Mouse (Mus musculus) hindbrain, embryonic 13.5 days (tissue): ENCODE measurements around the gene Slc6a13. TPM values are rescaled to one million over a fixed set of nuclear protein-coding genes. Genes with fewer than 3 reads are reported as not detected.
A peak's percentile ranks its signal among the peaks of the same experiment; 100 is the strongest.

Experiments
- ATAC-seq: fragments of 200-750 bp; cut with Nextera tagmentation; 2 replicates; pipeline ENCODE4 v1.8.0; 2017; ENCODE audit warnings: moderate TSS enrichment; ENCODE audit not compliant: low FRiP score
- H3K27ac ChIP-seq: fragments of 300-500 bp; sonication (generic); 2 replicates; pipeline ENCODE4 v1.5.1; 2015; ENCODE audit warnings: inconsistent platforms, mild to moderate bottlenecking, moderate library complexity
- H3K27me3 ChIP-seq: fragments of 300-500 bp; sonication (generic); 2 replicates; pipeline ENCODE4 v1.6.1; 2015; ENCODE audit warnings: mild to moderate bottlenecking, inconsistent platforms
- H3K36me3 ChIP-seq: fragments of 300-500 bp; sonication (generic); 2 replicates; pipeline ENCODE4 v1.6.1; 2015; ENCODE audit warnings: mild to moderate bottlenecking, inconsistent platforms
- H3K4me1 ChIP-seq: fragments of 300-500 bp; sonication (generic); replicated peaks from 2 replicates; pipeline ENCODE4 v1.6.1; 2015; ENCODE audit warnings: inconsistent platforms
- H3K4me2 ChIP-seq: fragments of 300-500 bp; sonication (generic); 2 replicates; pipeline ENCODE4 v1.6.1; 2015; ENCODE audit warnings: inconsistent platforms, mild to moderate bottlenecking, moderate library complexity
- H3K4me3 ChIP-seq: fragments of 300-500 bp; sonication (generic); 2 replicates; pipeline ENCODE4 v1.5.1; 2015; ENCODE audit warnings: mild to moderate bottlenecking, inconsistent platforms
- H3K9ac ChIP-seq: fragments of 300-500 bp; sonication (generic); 2 replicates; pipeline ENCODE4 v1.6.1; 2015; ENCODE audit warnings: mild to moderate bottlenecking, inconsistent platforms
- H3K9me3 ChIP-seq: fragments of 300-500 bp; sonication (generic); 2 replicates; pipeline ENCODE4 v1.6.1; 2016; ENCODE audit warnings: inconsistent platforms
- WGBS: fragments of 180-500 bp; shearing (Covaris S2); methylation state at CpG from one replicate; pipeline ENCODE4 v1.1.7; 2015; 5-methylcytosine and 5-hydroxymethylcytosine counted together
- polyA plus RNA-seq: library from polyadenylated mRNA; unstranded; fragments of >200 nt; fragmentation: Nextera tagmentation; extraction: Ambion mirVana; gene quantifications from 2 replicates; pipeline ENCODE4 v1.2.1, GENCODE M21; 2015

The Slc6a13 gene
- polyA plus RNA-seq, 1 experiment from 2014 or later, result 36.9 TPM

DNA sequence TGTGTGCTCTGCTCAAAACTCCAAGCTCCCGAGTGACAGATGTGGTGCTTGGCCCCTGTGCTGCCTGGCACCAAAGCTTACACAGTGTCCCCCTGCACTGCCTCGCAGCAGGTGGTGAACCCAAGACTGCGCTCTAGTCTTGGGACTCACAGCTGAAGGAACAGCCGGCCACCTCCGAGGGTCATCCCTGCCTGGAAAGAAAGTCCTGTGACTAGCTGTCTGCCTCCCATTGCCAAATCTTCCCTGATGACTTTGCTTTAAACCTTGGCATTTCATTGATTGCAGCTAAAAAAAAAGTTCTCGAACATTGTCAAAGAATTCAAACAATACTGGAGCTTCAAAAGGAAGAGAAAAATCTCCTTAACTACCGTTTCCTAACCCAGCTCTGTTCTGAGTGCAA, 710 bp upstream of the Slc6a13 start:
- peaks cover 4% of the 10 kb centered on the region; the same call in 1 of the 2 replicates for H3K4me1 ChIP-seq
- H3K4me2 ChIP-seq, result no peak overlapping the region
- no peaks in the 10 kb centered on the region for H3K36me3 ChIP-seq
- WGBS, result 48% methylated on average over 7 of the region's 7 CpGs
- ATAC-seq, result no peak
- no peak overlapping the region for H3K4me3 ChIP-seq
- no peak overlapping the region for H3K27ac ChIP-seq
- H3K9me3 ChIP-seq, result no peaks in the 10 kb centered on the region
- peaks cover 7% of the 10 kb centered on the region; the same call in 1 of the 2 replicates for H3K27me3 ChIP-seq
- H3K9ac ChIP-seq, result no peak overlapping the region

DNA sequence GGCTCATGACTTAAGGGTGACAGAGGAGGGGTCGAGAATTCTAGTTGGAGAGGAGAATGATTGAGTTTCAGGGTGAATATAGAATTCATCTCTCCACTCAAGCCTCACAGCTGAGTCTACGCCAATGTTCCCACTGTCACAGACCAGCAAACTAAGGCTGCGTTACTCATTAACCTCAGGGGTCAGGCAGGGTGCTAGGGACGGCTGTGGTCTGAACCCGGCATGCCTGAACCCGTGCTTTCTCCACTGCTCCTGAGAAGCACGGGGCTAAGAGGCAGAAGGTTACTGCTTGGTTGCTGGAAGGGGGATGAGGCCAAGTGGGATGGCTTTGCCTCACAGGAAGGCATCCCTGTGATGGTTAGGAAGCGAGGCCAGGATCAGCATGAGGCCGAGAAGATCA, 477 bp downstream of the Slc6a13 start:
- H3K27ac ChIP-seq, result no peak overlapping the region
- no peak for ATAC-seq
- H3K27me3 ChIP-seq, result peaks cover 7% of the 10 kb centered on the region; the same call in 1 of the 2 replicates
- 55% methylated on average over 9 of the region's 9 CpGs for WGBS
- 0 out of 2 replicates have a peak overlapping the region, but pooled peaks have one; percentile 19 for H3K4me2 ChIP-seq
- H3K4me3 ChIP-seq, result no peak overlapping the region
- H3K36me3 ChIP-seq, result no peaks in the 10 kb centered on the region
- H3K4me1 ChIP-seq, result peaks cover 4% of the 10 kb centered on the region; the same call in 1 of the 2 replicates
- no peaks in the 10 kb centered on the region for H3K9me3 ChIP-seq
- H3K9ac ChIP-seq, result no peak overlapping the region

DNA sequence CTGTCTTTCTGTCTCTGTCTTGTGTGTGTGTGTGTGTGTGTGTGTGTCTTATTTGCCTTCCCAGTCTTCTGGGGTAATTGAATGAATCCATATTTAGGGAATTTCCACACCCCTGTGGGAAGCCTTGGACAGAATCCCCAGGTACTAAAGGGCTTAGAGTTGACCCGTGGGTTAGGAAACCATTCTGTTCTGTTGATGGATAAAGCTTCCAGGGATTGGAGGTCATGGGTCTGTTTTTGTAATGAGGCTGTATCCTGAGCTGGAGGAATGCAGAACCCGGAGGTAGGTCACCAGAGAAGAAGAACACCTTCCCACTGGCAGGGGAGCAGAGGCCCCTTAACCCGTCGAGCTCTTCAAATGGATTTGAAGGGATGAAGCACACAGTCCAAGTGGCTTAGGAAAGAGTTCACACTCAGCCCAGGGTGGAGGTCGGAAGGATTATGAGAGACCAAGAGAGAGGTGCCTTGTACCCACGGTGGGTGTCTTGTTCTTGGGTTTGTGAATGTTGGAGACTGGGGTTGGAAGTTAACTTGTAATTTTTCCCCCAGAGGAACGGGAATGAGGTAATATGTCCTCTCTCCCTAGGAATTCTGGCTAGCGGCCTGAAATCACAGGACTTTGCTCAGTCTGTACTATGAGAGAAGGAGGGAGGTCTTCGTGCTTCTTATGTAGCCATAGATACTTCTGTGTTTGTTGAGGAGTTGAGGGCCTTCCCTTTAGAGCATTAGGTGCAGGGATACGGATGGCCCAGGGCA, 3.6 kb downstream of the Slc6a13 start:
- Histone ChIP-seq H3K36me3 (no peaks in the 10 kb centered on the region), H3K27ac (no peak overlapping the region), H3K4me2 (no peak overlapping the region), H3K9me3 (no peaks in the 10 kb centered on the region), H3K4me3 (no peak overlapping the region), H3K27me3 (peaks cover 7% of the 10 kb centered on the region; the same call in 1 of the 2 replicates), H3K9ac (no peak overlapping the region), H3K4me1 (peaks cover 4% of the 10 kb centered on the region; the same call in 1 of the 2 replicates)
- WGBS, result 72% methylated on average over 10 of the region's 10 CpGs
- ATAC-seq, result no peak

DNA sequence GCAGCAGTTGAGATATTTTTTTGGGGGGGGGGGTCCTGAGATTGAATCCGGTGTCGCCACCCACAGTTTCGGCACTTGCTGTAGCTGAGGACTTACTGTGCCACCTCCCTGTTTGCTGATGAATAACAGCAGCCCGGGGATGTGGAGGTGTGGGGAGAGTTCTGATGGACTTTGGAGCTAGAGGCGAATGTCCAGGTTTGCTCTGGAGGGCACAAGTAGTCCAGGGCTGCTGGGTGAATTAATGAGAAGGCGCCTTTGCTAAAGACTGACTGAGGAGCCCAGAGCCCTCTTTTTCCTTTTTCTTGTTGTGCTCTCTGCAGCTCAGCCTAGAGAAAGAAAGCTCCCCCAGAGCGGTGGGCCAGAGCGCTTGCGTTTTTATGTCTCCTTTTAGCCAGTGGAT, 4.6 kb downstream of the Slc6a13 start:
- 87% methylated on average over 9 of the region's 9 CpGs for WGBS
- H3K27ac ChIP-seq, result no peak overlapping the region
- no peaks in the 10 kb centered on the region for H3K36me3 ChIP-seq
- peaks cover 7% of the 10 kb centered on the region; the same call in 1 of the 2 replicates for H3K27me3 ChIP-seq
- no peak for ATAC-seq
- peaks cover 4% of the 10 kb centered on the region; the same call in 1 of the 2 replicates for H3K4me1 ChIP-seq
- H3K9ac ChIP-seq, result no peak overlapping the region
- no peak overlapping the region for H3K4me2 ChIP-seq
- no peak overlapping the region for H3K4me3 ChIP-seq
- no peaks in the 10 kb centered on the region for H3K9me3 ChIP-seq

DNA sequence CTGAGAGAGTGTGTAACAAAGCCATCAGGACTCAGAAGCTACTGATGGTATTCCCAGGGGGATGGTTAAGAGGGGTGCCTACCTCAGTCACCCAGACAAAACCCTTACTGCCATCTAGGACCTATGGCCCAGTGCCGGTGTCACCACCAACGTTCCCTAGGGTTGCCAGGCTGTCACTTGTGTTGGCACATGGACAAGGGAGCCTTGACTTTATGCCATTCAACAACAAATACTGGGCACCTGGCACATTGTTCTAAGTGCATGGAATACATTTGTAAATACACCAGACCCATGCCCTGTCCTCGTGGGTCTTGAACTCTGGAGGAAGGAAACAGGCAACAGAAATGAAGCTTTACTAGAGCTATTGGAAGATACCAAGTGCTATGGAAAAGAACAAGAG, 5.5 kb downstream of the Slc6a13 start:
- H3K9ac ChIP-seq, result no peak overlapping the region
- H3K4me3 ChIP-seq, result no peak overlapping the region
- WGBS, result 94% methylated on average over 3 of the region's 3 CpGs
- no peak overlapping the region for H3K4me2 ChIP-seq
- H3K27ac ChIP-seq, result no peak overlapping the region
- no peaks in the 10 kb centered on the region for H3K36me3 ChIP-seq
- no peaks in the 10 kb centered on the region for H3K27me3 ChIP-seq
- no peaks in the 10 kb centered on the region for H3K9me3 ChIP-seq
- ATAC-seq, result no peak
- no peaks in the 10 kb centered on the region for H3K4me1 ChIP-seq

DNA sequence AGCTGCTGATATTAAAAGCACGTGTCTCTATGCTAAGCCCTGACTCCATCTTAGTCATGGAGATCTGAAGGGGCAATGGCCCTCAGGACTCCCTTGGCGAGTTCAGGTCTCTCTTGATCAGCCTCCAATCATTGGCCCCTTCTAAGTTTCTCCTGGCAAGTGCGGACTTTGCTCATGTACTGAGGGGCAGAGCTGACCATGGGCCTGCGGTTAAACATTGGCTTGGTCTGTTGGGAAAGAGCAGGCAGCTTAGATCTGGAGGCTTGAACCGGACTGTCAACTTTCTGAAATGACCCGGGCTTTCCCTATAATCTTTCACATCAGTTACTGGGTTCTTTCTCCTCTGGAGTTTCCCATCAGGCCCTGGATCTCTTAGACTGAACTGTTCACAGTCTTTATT, 11.0 kb downstream of the Slc6a13 start:
- Histone ChIP-seq H3K9ac (no peak overlapping the region), H3K4me2 (no peak overlapping the region), H3K27me3 (no peaks in the 10 kb centered on the region), H3K4me3 (no peak overlapping the region), H3K4me1 (no peaks in the 10 kb centered on the region), H3K27ac (no peak overlapping the region), H3K9me3 (no peaks in the 10 kb centered on the region), H3K36me3 (no peaks in the 10 kb centered on the region)
- ATAC-seq, result no peak
- WGBS, result 92% methylated on average over 6 of the region's 6 CpGs

DNA sequence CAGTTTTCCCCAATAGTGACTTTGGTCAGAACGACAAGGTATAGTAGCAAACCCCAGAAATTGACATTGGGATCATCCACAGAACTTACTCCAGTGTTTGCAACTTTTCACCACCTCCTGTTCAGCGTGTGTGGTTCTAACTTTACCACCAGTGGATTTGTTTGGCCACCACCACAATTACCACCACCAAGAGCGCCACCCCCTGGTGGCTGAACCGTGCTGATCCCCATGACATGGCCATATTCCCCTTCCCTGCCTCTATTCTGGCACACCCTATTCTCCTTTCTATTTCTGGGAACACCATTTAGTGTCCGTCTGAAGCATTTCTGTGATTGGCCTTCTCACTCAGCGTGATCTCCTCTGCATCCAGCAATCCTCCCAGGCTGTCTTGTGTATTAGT, 19.1 kb downstream of the Slc6a13 start:
- peaks cover 4% of the 10 kb centered on the region; the same call in 1 of the 2 replicates for H3K4me1 ChIP-seq
- no peaks in the 10 kb centered on the region for H3K36me3 ChIP-seq
- ATAC-seq, result no peak
- WGBS, result 75% methylated on average over 6 of the region's 6 CpGs
- H3K27me3 ChIP-seq, result no peaks in the 10 kb centered on the region
- H3K9me3 ChIP-seq, result no peaks in the 10 kb centered on the region
- H3K27ac ChIP-seq, result no peak overlapping the region
- no peak overlapping the region for H3K4me3 ChIP-seq
- no peak overlapping the region for H3K4me2 ChIP-seq
- no peak overlapping the region for H3K9ac ChIP-seq

DNA sequence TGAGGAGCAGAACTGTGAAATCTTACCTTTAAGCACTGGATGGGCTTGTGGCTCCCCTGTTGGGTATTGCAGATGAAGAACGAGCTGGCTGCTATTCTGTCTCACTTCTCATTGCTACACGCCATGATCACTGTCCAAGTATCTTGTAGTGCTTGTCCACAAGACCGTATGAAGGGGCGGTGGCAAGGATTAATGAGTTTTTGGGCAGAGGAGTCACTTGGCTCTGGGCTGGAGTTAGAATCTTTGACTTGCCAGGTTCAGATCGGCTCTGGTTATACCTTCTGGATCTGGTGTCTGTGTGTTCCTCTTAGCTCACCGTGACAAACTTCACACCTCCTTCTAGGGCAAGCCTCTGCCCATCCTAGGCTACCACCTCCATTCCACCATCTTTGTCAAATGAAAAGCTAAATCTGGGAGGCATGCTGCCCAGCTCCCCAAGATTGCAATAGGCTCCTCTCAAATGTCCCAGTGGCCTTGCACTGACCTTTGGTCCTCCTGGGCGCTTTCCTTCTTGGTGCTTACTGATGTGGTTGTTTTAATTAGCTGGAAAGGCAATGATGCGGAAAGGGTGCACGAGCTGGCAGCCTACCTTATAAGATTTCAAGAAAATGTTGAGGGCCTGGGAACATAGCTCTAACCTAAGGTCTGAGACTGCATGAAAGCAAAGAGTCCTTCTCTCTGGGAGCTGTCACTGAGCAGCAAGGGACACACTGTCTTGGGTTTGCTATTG, 22.5 kb downstream of the Slc6a13 start:
- WGBS, result 86% methylated on average over 9 of the region's 9 CpGs
- Histone ChIP-seq H3K36me3 (no peaks in the 10 kb centered on the region), H3K9ac (no peak overlapping the region), H3K27me3 (0 out of 2 replicates have a peak, but pooled peaks cover 6% of the 10 kb centered on the region), H3K4me1 (no peaks in the 10 kb centered on the region), H3K27ac (no peak overlapping the region), H3K4me2 (no peak overlapping the region), H3K9me3 (no peaks in the 10 kb centered on the region), H3K4me3 (no peak overlapping the region)
- no peak for ATAC-seq

DNA sequence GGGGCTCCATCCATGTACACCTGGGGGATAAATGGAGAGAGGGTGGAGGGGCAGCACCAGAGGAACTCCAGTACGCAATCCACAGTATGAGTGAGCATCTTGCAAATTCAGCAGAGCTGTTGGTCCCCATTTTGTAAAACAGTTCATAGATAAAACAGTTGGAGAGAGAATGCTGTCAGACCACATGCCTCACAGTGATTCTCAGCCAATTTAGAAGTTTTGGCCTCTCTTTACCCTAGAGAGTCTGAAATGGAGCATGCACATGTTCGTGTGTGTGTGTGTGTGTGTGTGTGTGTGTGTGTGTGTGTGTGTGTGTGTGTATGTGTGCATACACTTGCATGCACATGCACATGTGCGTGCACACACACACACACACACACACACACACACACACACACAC, 25.3 kb downstream of the Slc6a13 start:
- no peaks in the 10 kb centered on the region for H3K36me3 ChIP-seq
- 86% methylated on average over 2 of the region's 3 CpGs for WGBS
- no peak overlapping the region for H3K9ac ChIP-seq
- ATAC-seq, result no peak
- H3K9me3 ChIP-seq, result no peaks in the 10 kb centered on the region
- H3K4me2 ChIP-seq, result no peak overlapping the region
- H3K4me3 ChIP-seq, result no peak overlapping the region
- no peak overlapping the region for H3K27ac ChIP-seq
- H3K4me1 ChIP-seq, result peaks cover 15% of the 10 kb centered on the region
- H3K27me3 ChIP-seq, result 0 out of 2 replicates have a peak, but pooled peaks cover 6% of the 10 kb centered on the region

DNA sequence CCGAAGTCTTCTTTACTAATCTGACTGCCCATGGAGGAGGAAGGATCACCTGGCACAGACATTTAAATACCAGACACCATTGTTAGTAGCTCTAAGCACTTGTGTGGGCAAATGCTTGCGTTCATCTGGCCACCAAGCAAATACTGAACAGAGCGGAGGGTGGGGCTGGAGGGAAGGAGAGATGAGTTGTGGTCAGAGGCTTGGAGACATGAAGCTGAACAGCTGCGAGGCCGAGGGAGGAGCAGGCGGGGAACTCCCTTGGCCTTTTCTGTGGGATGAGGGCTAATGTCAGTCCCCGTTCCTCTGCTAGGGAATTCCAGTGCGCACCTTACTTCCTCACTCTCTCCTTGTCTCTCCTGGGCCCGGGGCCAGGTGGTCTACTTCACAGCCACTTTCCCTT, 25.7 kb downstream of the Slc6a13 start:
- H3K4me2 ChIP-seq, result no peak overlapping the region
- no peak overlapping the region for H3K27ac ChIP-seq
- H3K9me3 ChIP-seq, result no peaks in the 10 kb centered on the region
- no peaks in the 10 kb centered on the region for H3K36me3 ChIP-seq
- H3K4me3 ChIP-seq, result no peak overlapping the region
- ATAC-seq, result no peak
- peaks cover 15% of the 10 kb centered on the region for H3K4me1 ChIP-seq
- H3K27me3 ChIP-seq, result peaks cover 8% of the 10 kb centered on the region; the same call in 1 of the 2 replicates
- no peak overlapping the region for H3K9ac ChIP-seq
- 86% methylated on average over 9 of the region's 9 CpGs for WGBS

DNA sequence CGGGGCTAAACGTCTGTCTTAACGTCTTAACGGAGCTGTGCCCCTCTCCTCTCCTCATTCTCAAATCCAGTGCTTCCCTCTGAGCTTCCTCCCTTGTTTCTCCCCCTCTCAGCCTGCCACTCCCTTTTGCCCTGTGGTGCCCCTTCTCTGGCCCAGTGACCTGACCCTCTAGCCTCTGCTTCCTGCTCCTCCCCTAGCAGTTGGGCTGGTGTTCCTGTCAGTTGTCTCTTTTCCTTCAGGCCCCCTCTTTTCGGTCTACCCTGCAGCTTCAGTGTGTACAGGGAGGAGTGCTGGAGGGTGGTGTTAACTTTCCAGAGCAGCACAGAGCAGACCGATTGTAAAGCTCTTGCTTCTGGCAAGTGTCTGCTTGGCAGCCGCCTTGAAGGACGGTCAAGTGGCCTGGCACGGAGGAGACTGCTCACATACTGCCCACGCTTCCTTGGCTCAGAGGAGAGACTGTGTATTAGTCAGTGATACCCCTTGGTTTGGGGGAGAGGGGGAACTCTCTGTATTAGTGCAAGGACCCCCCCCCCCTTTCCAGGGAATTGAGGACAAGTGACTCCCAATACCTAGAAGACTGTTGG, 26.6 kb downstream of the Slc6a13 start:
- Histone ChIP-seq H3K9ac (no peak overlapping the region), H3K4me1 (peaks cover 15% of the 10 kb centered on the region), H3K9me3 (no peaks in the 10 kb centered on the region), H3K4me3 (no peak overlapping the region), H3K27me3 (peaks cover 11% of the 10 kb centered on the region; the same call in 1 of the 2 replicates), H3K36me3 (no peaks in the 10 kb centered on the region), H3K27ac (no peak overlapping the region), H3K4me2 (no peak overlapping the region)
- 64% methylated on average over 10 of the region's 10 CpGs for WGBS
- no peak for ATAC-seq

DNA sequence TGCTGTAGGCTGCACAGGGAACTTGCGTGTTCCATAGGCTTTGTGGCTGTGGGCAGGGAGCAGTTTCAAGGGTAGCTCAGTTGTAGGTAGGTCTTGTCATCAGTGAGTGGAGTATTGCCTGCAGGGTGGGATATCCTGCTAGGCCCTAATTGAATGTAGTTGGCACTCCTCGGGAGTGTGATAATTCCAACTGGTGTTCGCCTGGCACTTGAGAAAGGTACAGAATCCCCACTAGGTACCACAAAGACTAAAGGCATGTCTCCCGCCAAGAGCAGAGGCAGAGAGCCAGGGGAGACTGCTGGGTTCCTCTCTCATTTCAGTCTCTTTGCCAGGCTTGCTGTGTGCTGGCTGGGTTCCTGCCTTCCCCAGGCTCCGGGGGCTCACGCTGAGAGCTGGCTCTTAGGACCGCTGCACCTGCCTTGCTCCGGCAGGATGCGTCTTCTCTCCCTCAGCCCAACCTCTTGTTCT, 28.4 kb downstream of the Slc6a13 start:
- 44% methylated on average over 9 of the region's 9 CpGs for WGBS
- H3K9ac ChIP-seq, result no peak overlapping the region
- H3K27me3 ChIP-seq, result peaks cover 11% of the 10 kb centered on the region; the same call in 1 of the 2 replicates
- H3K36me3 ChIP-seq, result no peaks in the 10 kb centered on the region
- H3K27ac ChIP-seq, result no peak overlapping the region
- no peak overlapping the region for H3K4me3 ChIP-seq
- no peaks in the 10 kb centered on the region for H3K9me3 ChIP-seq
- ATAC-seq, result no peak
- H3K4me2 ChIP-seq, result no peak overlapping the region
- peaks cover 15% of the 10 kb centered on the region for H3K4me1 ChIP-seq
